29 mouse cellular contexts compared by ENCODE assay signal in the genomic region with DNA sequence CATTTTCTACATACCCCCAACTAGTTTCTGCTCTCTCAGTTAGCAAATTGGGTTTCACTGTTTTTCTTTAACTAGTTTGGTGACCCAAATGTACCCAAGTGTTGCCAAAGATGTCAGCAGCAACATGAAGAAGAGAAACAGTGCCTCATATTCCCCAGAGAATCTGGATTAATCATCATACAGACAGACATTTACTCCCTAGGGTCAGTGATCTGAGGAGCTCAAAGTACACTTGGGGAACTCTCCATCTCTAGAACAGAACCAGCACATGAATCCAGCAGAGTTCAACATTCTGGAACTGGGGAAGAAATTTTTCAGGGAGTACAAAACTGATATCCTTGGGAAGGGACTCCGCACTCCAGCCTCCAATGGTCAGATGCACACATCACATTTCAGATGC.
DNase-seq lines count a peak whose midpoint lies in the region; ATAC-seq and TF ChIP-seq lines count a peak whose summit lies in the region.
"Had no signal": no experiment of that assay in that cellular context is flagged by ENCODE, and none has a peak within 500 bp of the region (broad histone marks: within the 10 kb centered on the region; RNA-seq: fewer than 3 reads in every experiment).

No protein-coding gene starts in this region.

- no peaks in the 10 kb centered on the region for H3K4me1 ChIP-seq in kidney, embryonic 14.5 days (ENCODE audit: control insufficient read depth, insufficient read depth, low read length)
- no peaks in the 10 kb centered on the region for H3K4me1 ChIP-seq in liver, adult 2 months (ENCODE audit: control insufficient read depth, insufficient read depth, low read length)
- H3K4me1 ChIP-seq in liver, embryonic 12.5 days: no peaks in the 10 kb centered on the region
- no peaks in the 10 kb centered on the region for H3K4me1 ChIP-seq in kidney, embryonic 16.5 days (ENCODE audit: insufficient read depth, low read length)
- H3K4me1 ChIP-seq: embryonic facial prominence, embryonic 12.5 days; embryonic facial prominence, embryonic 15.5 days; forebrain, embryonic 12.5 days; forebrain, embryonic 15.5 days; heart, embryonic 15.5 days; hindbrain, embryonic 10.5 days; hindbrain, embryonic 13.5 days had no signal

- H3K9ac ChIP-seq in kidney, embryonic 14.5 days (ENCODE audit: low read depth, low read length): no peak overlapping the region
- no peak overlapping the region for H3K9ac ChIP-seq in liver, adult 2 months (ENCODE audit: low read depth, low read length)
- no peak overlapping the region for H3K9ac ChIP-seq in liver, embryonic 12.5 days
- no peak overlapping the region for H3K9ac ChIP-seq in kidney, embryonic 16.5 days (replicated peaks; ENCODE audit: low read length)
- H3K9ac ChIP-seq: embryonic facial prominence, embryonic 12.5 days; embryonic facial prominence, embryonic 15.5 days; forebrain, embryonic 12.5 days; forebrain, embryonic 15.5 days; heart, embryonic 12.5 days; heart, embryonic 15.5 days; hindbrain, embryonic 13.5 days had no signal

- H3K27me3 ChIP-seq in kidney, embryonic 14.5 days (ENCODE audit: control insufficient read depth, insufficient read depth, low read length): no peaks in the 10 kb centered on the region
- H3K27me3 ChIP-seq in liver, adult 2 months (ENCODE audit: control insufficient read depth, insufficient read depth, low read length): no peaks in the 10 kb centered on the region
- H3K27me3 ChIP-seq in liver, embryonic 12.5 days (replicated peaks): no peaks in the 10 kb centered on the region
- no peaks in the 10 kb centered on the region for H3K27me3 ChIP-seq in kidney, embryonic 16.5 days (ENCODE audit: insufficient read depth, low read length)
- H3K27me3 ChIP-seq: CH12.LX; embryonic facial prominence, embryonic 12.5 days; embryonic facial prominence, embryonic 15.5 days; forebrain, embryonic 12.5 days; forebrain, embryonic 15.5 days; heart, embryonic 12.5 days; heart, embryonic 15.5 days; hindbrain, embryonic 13.5 days; Patski had no signal

- TF ChIP-seq CTCF in liver, adult 2 months (IDR thresholded peaks at IDR 0.05; ENCODE audit: low read depth, low read length): no peak

- H3K36me3 ChIP-seq in kidney, embryonic 14.5 days (ENCODE audit: control insufficient read depth, insufficient read depth, low read length): no peaks in the 10 kb centered on the region
- H3K36me3 ChIP-seq in liver, adult 2 months (ENCODE audit: control insufficient read depth, insufficient read depth, low read length): no peaks in the 10 kb centered on the region
- H3K36me3 ChIP-seq in liver, embryonic 12.5 days: no peaks in the 10 kb centered on the region
- no peaks in the 10 kb centered on the region for H3K36me3 ChIP-seq in kidney, embryonic 16.5 days (ENCODE audit: insufficient read depth, low read length)
- H3K36me3 ChIP-seq: embryonic facial prominence, embryonic 12.5 days; embryonic facial prominence, embryonic 15.5 days; forebrain, embryonic 12.5 days; forebrain, embryonic 15.5 days; G1E; heart, embryonic 12.5 days; heart, embryonic 15.5 days; hindbrain, embryonic 10.5 days; hindbrain, embryonic 13.5 days had no signal

- H3K79me2 ChIP-seq in liver, adult 2 months (ENCODE audit: control insufficient read depth, insufficient read depth, low read length): no peaks in the 10 kb centered on the region

- H3K27ac ChIP-seq in kidney, embryonic 14.5 days (ENCODE audit: low read depth, low read length): no peak overlapping the region
- H3K27ac ChIP-seq in liver, adult 2 months (replicated peaks; ENCODE audit: insufficient read depth, low read depth, low read length): no peak overlapping the region
- H3K27ac ChIP-seq in liver, embryonic 12.5 days: no peak overlapping the region
- peak overlapping the region; percentile 56; the same call in 1 of the 2 replicates for H3K27ac ChIP-seq in kidney, embryonic 16.5 days (ENCODE audit: low read length)
- H3K27ac ChIP-seq: embryonic facial prominence, embryonic 12.5 days; embryonic facial prominence, embryonic 15.5 days; forebrain, embryonic 12.5 days; forebrain, embryonic 15.5 days; heart, embryonic 15.5 days; hindbrain, embryonic 10.5 days; hindbrain, embryonic 13.5 days had no signal

- DNase-seq in kidney, adult 11 months: peak; percentile 71
- peak; percentile 59 for DNase-seq in liver, adult 2 months (ENCODE audit: extremely low read depth, low read depth, low spot score)
- peak; percentile 15 to 81 for DNase-seq in kidney, postnatal 36 days
- DNase-seq in neural tube, embryonic 10.5 days (ENCODE audit: extremely low spot score, low spot score): no peak
- DNase-seq in gastrocnemius, postnatal 10 days: no peak
- DNase-seq: adrenal gland, postnatal 10 days; adrenal gland, postnatal 36 days; B cell, adult 2 months; cerebellum, adult 18-20 months; cerebellum, adult 9-10 months; cerebellum, postnatal 14 days; gastrocnemius, postnatal 36 days; heart, postnatal 10 days; heart, postnatal 36 days had no signal

- no peak overlapping the region for H3K4me3 ChIP-seq in kidney, embryonic 14.5 days (ENCODE audit: low read length)
- no peak overlapping the region for H3K4me3 ChIP-seq in liver, adult 2 months (ENCODE audit: insufficient read depth, low read depth, low read length)
- no peak overlapping the region for H3K4me3 ChIP-seq in liver, embryonic 12.5 days
- H3K4me3 ChIP-seq in kidney, embryonic 16.5 days (ENCODE audit: low read length): no peak overlapping the region
- H3K4me3 ChIP-seq: embryonic facial prominence, embryonic 12.5 days; embryonic facial prominence, embryonic 15.5 days; forebrain, embryonic 12.5 days; forebrain, embryonic 15.5 days; heart, embryonic 12.5 days; heart, embryonic 15.5 days; hindbrain, embryonic 10.5 days; hindbrain, embryonic 13.5 days had no signal

- 92% methylated on average over 1 of the region's 1 CpGs for WGBS in kidney, embryonic 14.5 days
- WGBS in liver, adult 2 months: 100% methylated on average over 1 of the region's 1 CpGs
- WGBS in liver, embryonic 12.5 days (ENCODE audit: insufficient replicate concordance): 77% methylated on average over 1 of the region's 1 CpGs
- 87% methylated on average over 1 of the region's 1 CpGs for WGBS in kidney, embryonic 16.5 days

- ATAC-seq in kidney, embryonic 14.5 days (ENCODE audit: low FRiP score, low TSS enrichment): no peak
- ATAC-seq in liver, embryonic 12.5 days: no peak
- peak; percentile 63; the same call in 1 of the 2 replicates for ATAC-seq in kidney, embryonic 16.5 days (ENCODE audit: low FRiP score, low TSS enrichment)
- ATAC-seq: forebrain, embryonic 15.5 days; hindbrain, embryonic 16.5 days; Patski had no signal

- H3K4me2 ChIP-seq in kidney, embryonic 14.5 days (replicated peaks; ENCODE audit: low read depth, low read length): no peak overlapping the region
- no peak overlapping the region for H3K4me2 ChIP-seq in liver, embryonic 12.5 days
- no peak overlapping the region for H3K4me2 ChIP-seq in kidney, embryonic 16.5 days (replicated peaks; ENCODE audit: low read depth, low read length)
- H3K4me2 ChIP-seq: embryonic facial prominence, embryonic 12.5 days; embryonic facial prominence, embryonic 15.5 days; forebrain, embryonic 12.5 days; forebrain, embryonic 15.5 days; heart, embryonic 12.5 days; heart, embryonic 15.5 days; hindbrain, embryonic 13.5 days had no signal

- TF ChIP-seq POLR2A in liver, adult 2 months (IDR thresholded peaks at IDR 0.05; ENCODE audit: extremely low read depth, insufficient read depth, low read length): no peak

- no peaks in the 10 kb centered on the region for H3K9me3 ChIP-seq in kidney, embryonic 14.5 days (ENCODE audit: control insufficient read depth, low read length)
- no peaks in the 10 kb centered on the region for H3K9me3 ChIP-seq in liver, embryonic 12.5 days (replicated peaks)
- peaks cover 6% of the 10 kb centered on the region for H3K9me3 ChIP-seq in kidney, embryonic 16.5 days (ENCODE audit: low read length)
- H3K9me3 ChIP-seq: embryonic facial prominence, embryonic 12.5 days; embryonic facial prominence, embryonic 15.5 days; forebrain, embryonic 12.5 days; forebrain, embryonic 15.5 days; G1E; heart, embryonic 12.5 days; heart, embryonic 15.5 days; hindbrain, embryonic 10.5 days had no signal

Comparison
In these comparisons a context has a peak if more than half of its experiments do, and no peak if none do; other contexts are left out.
1. DNase-seq: peak in kidney, adult 11 months (single experiment), liver, adult 2 months (single experiment) and kidney, postnatal 36 days (2 of 2); none in neural tube, embryonic 10.5 days (single experiment) and gastrocnemius, postnatal 10 days (single experiment).